Mouse (Mus musculus) small intestine, adult 2 months (tissue): ENCODE measurements around the gene Eno3.

ENCODE experiments used
- CTCF ChIP-seq: fragments of 200-500 bp; IDR thresholded peaks from 2 replicates; pipeline ENCODE4 v1.5.1; 2012; ENCODE audit warnings: low read depth, mild to moderate bottlenecking, control low read depth, inconsistent platforms, low read length, moderate library complexity, mixed read lengths; ENCODE audit not compliant: insufficient replicate concordance, insufficient read length; ENCODE audit errors: extremely low read depth
- POLR2A ChIP-seq: fragments of 200-500 bp; IDR thresholded peaks from 2 replicates; pipeline ENCODE4 v1.6.1; 2012; ENCODE audit warnings: low read depth, mild to moderate bottlenecking, control low read depth, inconsistent platforms, low read length, moderate library complexity

DNA sequence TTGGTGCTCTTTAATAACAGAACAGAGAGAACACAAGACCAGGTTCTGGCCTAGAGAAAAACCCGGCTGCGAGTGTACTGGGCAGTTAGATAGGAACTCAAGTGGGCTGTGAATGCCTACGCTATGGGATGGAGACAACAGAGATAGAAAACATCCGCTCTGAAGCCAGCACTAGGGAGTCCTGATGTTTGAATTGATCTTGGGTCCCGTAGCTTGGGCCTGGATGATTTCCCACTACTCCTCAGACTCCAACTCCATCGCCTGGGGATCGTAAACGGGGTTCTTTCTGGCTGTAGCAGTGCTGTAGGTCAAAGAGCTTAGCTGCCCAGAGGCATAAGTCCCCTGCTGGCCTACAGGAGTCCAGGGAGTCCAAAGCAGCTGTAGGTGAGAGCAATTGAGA, 31.4 kb downstream of the Eno3 start:
- no peak for TF ChIP-seq POLR2A
- TF ChIP-seq CTCF: no peak
